In the genomic region with DNA sequence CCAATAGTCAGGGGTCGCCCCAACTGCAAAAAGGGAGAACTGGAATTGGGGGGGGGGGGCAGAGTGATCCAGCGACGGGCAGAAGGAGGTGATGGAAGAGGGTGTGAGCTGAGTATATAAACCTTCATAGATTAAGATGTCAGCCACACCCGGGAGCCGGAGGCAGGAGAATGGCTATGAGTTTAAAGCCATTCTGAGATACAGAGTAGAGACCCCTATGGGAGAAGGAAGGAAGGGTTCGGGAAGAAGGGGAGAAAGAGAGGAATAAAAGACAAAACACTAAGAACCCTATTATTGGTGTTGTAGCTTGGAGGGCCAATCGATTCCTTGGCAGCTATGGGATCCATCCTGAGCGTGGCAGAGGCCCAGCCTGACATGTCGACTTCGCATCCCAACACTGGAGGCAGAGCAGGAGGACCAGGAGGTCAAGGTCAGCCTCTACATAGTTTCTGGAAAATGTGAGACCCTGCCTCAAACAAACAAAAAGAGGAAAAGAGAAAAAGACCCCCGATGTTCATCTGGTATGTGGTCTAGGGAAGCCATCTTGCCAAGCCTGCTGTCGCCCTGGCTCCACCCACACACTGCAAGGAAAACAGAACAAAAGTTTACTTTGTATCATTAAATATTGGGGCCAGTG, we compare ENCODE assay signal across 8 mouse cellular contexts. TPM values are rescaled to one million over a fixed set of nuclear protein-coding genes. Genes with fewer than 3 reads are reported as not detected.
DNase-seq lines count a peak whose midpoint lies in the region; ATAC-seq lines count a peak whose summit lies in the region.

A gene (minus strand): TSS at position 24 of the 637 bp plus-strand sequence.

- H3K4me2 ChIP-seq in forebrain, embryonic 12.5 days, result peak within 1 kb of the TSS; percentile 79
- H3K4me2 ChIP-seq in neural tube, embryonic 12.5 days (replicated peaks), result peak within 1 kb of the TSS; percentile 71

- WGBS in forebrain, embryonic 12.5 days, result 50% methylated on average over 11 of the region's 12 CpGs
- 53% methylated on average over 12 of the region's 12 CpGs for WGBS in neural tube, embryonic 12.5 days

- peak within 1 kb of the TSS; percentile 48 for H3K4me3 ChIP-seq in forebrain, embryonic 12.5 days (replicated peaks)
- peak within 1 kb of the TSS; percentile 45 for H3K4me3 ChIP-seq in neural tube, embryonic 12.5 days

- H3K9me3 ChIP-seq in forebrain, embryonic 12.5 days, result no peaks in the 10 kb centered on the region
- no peaks in the 10 kb centered on the region for H3K9me3 ChIP-seq in neural tube, embryonic 12.5 days

- peaks cover 13% of the 10 kb centered on the region for H3K4me1 ChIP-seq in forebrain, embryonic 12.5 days
- H3K4me1 ChIP-seq in neural tube, embryonic 12.5 days, result peaks cover 14% of the 10 kb centered on the region

- peak within 1 kb of the TSS; percentile 64 for H3K9ac ChIP-seq in forebrain, embryonic 12.5 days
- peak within 1 kb of the TSS; percentile 64 for H3K9ac ChIP-seq in neural tube, embryonic 12.5 days

- DNase-seq in left cerebral cortex, adult 18-20 months (ENCODE audit: low spot score in 2 of 2), result no peak
- DNase-seq in left cerebral cortex, adult 9 months (ENCODE audit: low spot score in 2 of 2), result no peak
- no peak for DNase-seq in layer of hippocampus, postnatal 25 days (ENCODE audit: extremely low spot score in 1 of 2, low spot score in 1 of 2)
- DNase-seq in urinary bladder, adult 2 months (ENCODE audit: low spot score), result no peak
- DNase-seq in kidney, postnatal 36 days, result no peak
- no peak for DNase-seq in spleen, adult 12 weeks (ENCODE audit: low spot score)

- H3K27me3 ChIP-seq in forebrain, embryonic 12.5 days, result peaks cover 54% of the 10 kb centered on the region
- H3K27me3 ChIP-seq in neural tube, embryonic 12.5 days (replicated peaks), result peaks cover 44% of the 10 kb centered on the region

- peaks cover 8% of the 10 kb centered on the region for H3K36me3 ChIP-seq in forebrain, embryonic 12.5 days (replicated peaks)
- H3K36me3 ChIP-seq in neural tube, embryonic 12.5 days, result peaks cover 10% of the 10 kb centered on the region

- no peak for ATAC-seq in forebrain, embryonic 12.5 days (ENCODE audit: low FRiP score)
- no peak; the same call in 1 of the 2 replicates for ATAC-seq in neural tube, embryonic 12.5 days (ENCODE audit: low FRiP score, low read depth)

- H3K27ac ChIP-seq in forebrain, embryonic 12.5 days, result no peak within 1 kb of the TSS
- no peak within 1 kb of the TSS for H3K27ac ChIP-seq in neural tube, embryonic 12.5 days

RNA-seq across cellular contexts. Expression of the gene that starts here (rescaled TPM):
- 100 to 1,000 TPM; 104 to 113 TPM for total RNA-seq in left cerebral cortex, adult 18-20 months (2021)
- 8.7 and 11.6 TPM in 2 replicates for polyA plus RNA-seq in forebrain, embryonic 12.5 days (2016; fragmentation: Nextera tagmentation; extraction: Ambion mirVana)
- total RNA-seq in layer of hippocampus, postnatal 25 days (2021), result 100 to 1,000 TPM in 1 of 2 experiments, 10 to 100 TPM in 1; 98.7 to 103 TPM
- 16.6 and 16.8 TPM in 2 replicates for polyA plus RNA-seq in neural tube, embryonic 12.5 days (2016; fragmentation: Nextera tagmentation; extraction: Ambion mirVana)
- 0.12 and 0.17 TPM in 2 replicates for polyA plus RNA-seq in urinary bladder, adult 2 months (2012; rRNA removed)
